Mouse (Mus musculus) kidney, adult 2 months (tissue): ENCODE data around the gene Zfp646.

Experiments used
- CTCF ChIP-seq: fragments of 200-500 bp; conservative IDR thresholded peaks from 2 replicates; pipeline ENCODE4 v1.5.1; 2011; ENCODE audit warnings: low read depth, mild to moderate bottlenecking, control low read depth, low read length, moderate library complexity, mixed read lengths; ENCODE audit not compliant: insufficient read depth, insufficient read length
- POLR2A ChIP-seq: fragments of 200-500 bp; IDR thresholded peaks from one replicate; pipeline ENCODE4 v1.6.1; 2011; ENCODE audit warnings: low read depth, low read length, control low read depth

GRCm38 (mm10) chr7:127887191-127887590 is 11.2 kb downstream of the Zfp646 start:
- TF ChIP-seq POLR2A: no peak
- no peak for TF ChIP-seq CTCF
